Mouse (Mus musculus): ENCODE data around the gene Cd7.

- TF ChIP-seq POLR2A (IDR thresholded peaks at IDR 0.05; ENCODE audit: borderline replicate concordance, control insufficient read depth, low read depth, low read length) (no peak), CTCF (IDR thresholded peaks at IDR 0.05; ENCODE audit: control insufficient read depth, insufficient read depth, low read length) (no peak)
Observed at GRCm38 (mm10) chr11:121047826-121048399, 8.7 kb upstream of the Cd7 start.

All from bone marrow, adult 2 months (tissue).